Mouse (Mus musculus) forebrain, embryonic 11.5 days (tissue): ENCODE data around the gene Hoxa13. TPM values are rescaled to one million over a fixed set of nuclear protein-coding genes. Genes with fewer than 3 reads are reported as not detected.

Experiments
- ATAC-seq: fragments of 200-750 bp; cut with Nextera tagmentation; replicated peaks from 2 replicates; pipeline ENCODE4 v1.8.0; 2017; ENCODE audit warnings: moderate TSS enrichment; ENCODE audit not compliant: low FRiP score
- DNase-seq: peaks from one replicate; pipeline ENCODE4 v3.0.0-alpha.2; 2017; ENCODE audit warnings: low spot score
- H3K27ac ChIP-seq: fragments of 300-500 bp; sonication (generic); 2 replicates; pipeline ENCODE4 v1.5.1; 2014; ENCODE audit warnings: low read depth, low read length
- H3K27me3 ChIP-seq: fragments of 300-500 bp; sonication (generic); 2 replicates; pipeline ENCODE4 v1.6.1; 2014; ENCODE audit warnings: mild to moderate bottlenecking, low read length, mixed read lengths; ENCODE audit not compliant: control insufficient read depth, insufficient read depth
- H3K36me3 ChIP-seq: fragments of 300-500 bp; sonication (generic); 2 replicates; pipeline ENCODE4 v1.6.1; 2014; ENCODE audit warnings: mild to moderate bottlenecking, low read length, moderate library complexity, mixed read lengths; ENCODE audit not compliant: control insufficient read depth, insufficient read depth
- H3K4me1 ChIP-seq: fragments of 300-500 bp; sonication (generic); replicated peaks from 2 replicates; pipeline ENCODE4 v1.6.1; 2014; ENCODE audit warnings: low read length, mixed read lengths; ENCODE audit not compliant: control insufficient read depth, insufficient read depth
- H3K4me2 ChIP-seq: fragments of 300-500 bp; sonication (generic); 2 replicates; pipeline ENCODE4 v1.6.1; 2014; ENCODE audit warnings: low read depth, mild to moderate bottlenecking, low read length, moderate library complexity, mixed read lengths; ENCODE audit not compliant: severe bottlenecking
- H3K4me3 ChIP-seq: fragments of 300-500 bp; sonication (generic); 2 replicates; pipeline ENCODE4 v1.5.1; 2014; ENCODE audit warnings: low read depth, low read length
- H3K9ac ChIP-seq: fragments of 300-500 bp; sonication (generic); 2 replicates; pipeline ENCODE4 v1.6.1; 2014; ENCODE audit warnings: low read length
- H3K9me3 ChIP-seq: fragments of 300-500 bp; sonication (generic); 2 replicates; pipeline ENCODE4 v1.6.1; 2016; ENCODE audit warnings: low read length, mixed read lengths; ENCODE audit not compliant: control insufficient read depth
- WGBS: fragments of 180-500 bp; shearing (Covaris S2); extraction: QIAGEN DNeasy Blood & Tissue Kit; methylation state at CpG from one replicate; pipeline ENCODE4 v1.1.7; 2014; 5-methylcytosine and 5-hydroxymethylcytosine counted together
- polyA plus RNA-seq: library from polyadenylated mRNA; unstranded; fragments of >200 nt; fragmentation: Nextera tagmentation; extraction: Ambion mirVana; gene quantifications from 2 replicates; pipeline ENCODE4 v1.2.1, GENCODE M21; 2014

The Hoxa13 gene
- polyA plus RNA-seq, 1 experiment from 2014 or later: not detected

DNA sequence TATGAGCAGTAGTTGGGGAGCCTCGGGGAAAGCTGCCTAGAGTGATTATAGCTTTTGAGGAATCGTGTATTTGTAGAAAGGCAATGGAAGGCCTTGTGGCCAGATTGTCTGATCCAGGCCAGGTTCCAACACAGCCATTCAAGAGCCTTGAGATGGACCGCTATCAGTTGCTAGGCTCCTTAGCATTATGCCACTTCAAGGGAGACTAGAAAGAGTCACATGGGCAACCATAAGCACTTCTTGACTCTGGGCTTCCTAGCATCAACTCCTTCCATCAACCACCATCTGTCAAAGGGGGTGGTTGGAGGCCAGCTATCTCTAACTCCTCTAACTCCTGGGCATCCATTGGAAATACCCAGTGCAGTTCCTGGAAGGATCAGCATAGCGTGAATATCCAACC is 10.9 kb downstream of the Hoxa13 start:
- DNase-seq (peak; percentile 42), ATAC-seq (no peak)
- H3K4me1 ChIP-seq: peaks cover 6% of the 10 kb centered on the region; the same call in 1 of the 2 replicates
- H3K9ac ChIP-seq: no peak overlapping the region
- no peak overlapping the region for H3K4me2 ChIP-seq
- WGBS: 3% methylated on average over 4 of the region's 4 CpGs
- H3K27me3 ChIP-seq: peaks cover 95% of the 10 kb centered on the region
- no peak overlapping the region for H3K27ac ChIP-seq
- no peak overlapping the region for H3K4me3 ChIP-seq
- H3K9me3 ChIP-seq: no peaks in the 10 kb centered on the region
- no peaks in the 10 kb centered on the region for H3K36me3 ChIP-seq

- H3K4me3 ChIP-seq: no peak overlapping the region
- H3K9ac ChIP-seq: no peak overlapping the region
- no peak for DNase-seq
- peaks cover 98% of the 10 kb centered on the region for H3K27me3 ChIP-seq
- under 1% methylated on average over 16 of the region's 16 CpGs for WGBS
- no peak overlapping the region for H3K27ac ChIP-seq
- H3K4me2 ChIP-seq: no peak overlapping the region
- no peaks in the 10 kb centered on the region for H3K36me3 ChIP-seq
- H3K9me3 ChIP-seq: no peaks in the 10 kb centered on the region
- no peak for ATAC-seq
- peaks cover 6% of the 10 kb centered on the region; the same call in 1 of the 2 replicates for H3K4me1 ChIP-seq
These were observed 11.3 kb downstream of the Hoxa13 start for GRCm38 (mm10) chr6:52249415-52249738.

GRCm38 (mm10) chr6:52248638-52249414 is 11.9 kb downstream of the Hoxa13 start:
- peaks cover 98% of the 10 kb centered on the region for H3K27me3 ChIP-seq

GRCm38 (mm10) chr6:52247766-52248637 is 12.7 kb downstream of the Hoxa13 start:
- ATAC-seq: no peak
- no peak overlapping the region for H3K4me2 ChIP-seq
- no peaks in the 10 kb centered on the region for H3K36me3 ChIP-seq
- H3K4me3 ChIP-seq: no peak overlapping the region
- 2% methylated on average over 23 of the region's 23 CpGs for WGBS
- no peak overlapping the region for H3K9ac ChIP-seq
- H3K9me3 ChIP-seq: no peaks in the 10 kb centered on the region
- H3K27ac ChIP-seq: no peak overlapping the region
- DNase-seq: no peak
- peaks cover 98% of the 10 kb centered on the region for H3K27me3 ChIP-seq
- 0 out of 2 replicates have a peak, but pooled peaks cover 3% of the 10 kb centered on the region for H3K4me1 ChIP-seq

More at GRCm38 (mm10) chr6:52248638-52249414, 11.9 kb downstream of the Hoxa13 start:
- H3K4me3 ChIP-seq: no peak overlapping the region
- no peaks in the 10 kb centered on the region for H3K9me3 ChIP-seq
- ATAC-seq (no peak), DNase-seq (peak; percentile 56)
- H3K36me3 ChIP-seq: no peaks in the 10 kb centered on the region
- peaks cover 6% of the 10 kb centered on the region; the same call in 1 of the 2 replicates for H3K4me1 ChIP-seq
- no peak overlapping the region for H3K9ac ChIP-seq
- WGBS: 1% methylated on average over 27 of the region's 27 CpGs
- H3K27ac ChIP-seq: no peak overlapping the region
- no peak overlapping the region for H3K4me2 ChIP-seq

- Histone ChIP-seq H3K27me3 (peaks cover 98% of the 10 kb centered on the region), H3K4me3 (no peak overlapping the region), H3K27ac (no peak overlapping the region), H3K4me2 (no peak overlapping the region), H3K9me3 (no peaks in the 10 kb centered on the region), H3K36me3 (no peaks in the 10 kb centered on the region), H3K9ac (no peak overlapping the region), H3K4me1 (0 out of 2 replicates have a peak, but pooled peaks cover 3% of the 10 kb centered on the region)
- ATAC-seq (no peak), DNase-seq (peak; percentile 47)
- WGBS: 3% methylated on average over 3 of the region's 3 CpGs
These were observed 13.8 kb downstream of the Hoxa13 start for GRCm38 (mm10) chr6:52246916-52247315.

- Histone ChIP-seq H3K27me3 (peaks cover 98% of the 10 kb centered on the region), H3K4me3 (no peak overlapping the region), H3K9ac (no peak overlapping the region), H3K36me3 (no peaks in the 10 kb centered on the region), H3K4me2 (no peak overlapping the region), H3K27ac (no peak overlapping the region), H3K4me1 (0 out of 2 replicates have a peak, but pooled peaks cover 3% of the 10 kb centered on the region), H3K9me3 (no peaks in the 10 kb centered on the region)
- DNase-seq (peak; percentile 58), ATAC-seq (no peak)
- under 1% methylated on average over 26 of the region's 26 CpGs for WGBS
These were observed 14.3 kb downstream of the Hoxa13 start for GRCm38 (mm10) chr6:52246403-52246803.

GRCm38 (mm10) chr6:52245757-52246142 is 14.9 kb downstream of the Hoxa13 start, which contains the start of gene Hoxa11:
Gene Hoxa11, minus strand, starts transcription at chr6:52245810.
- no peak within 1 kb of the TSS for H3K4me3 ChIP-seq
- WGBS: under 1% methylated on average over 20 of the region's 20 CpGs
- no peak within 1 kb of the TSS for H3K27ac ChIP-seq
- H3K9ac ChIP-seq: no peak within 1 kb of the TSS
- DNase-seq (peak; percentile 52), ATAC-seq (no peak)
- H3K4me1 ChIP-seq: 0 out of 2 replicates have a peak, but pooled peaks cover 3% of the 10 kb centered on the region
- no peaks in the 10 kb centered on the region for H3K36me3 ChIP-seq
- H3K27me3 ChIP-seq: peaks cover 98% of the 10 kb centered on the region
- H3K4me2 ChIP-seq: no peak within 1 kb of the TSS
- no peaks in the 10 kb centered on the region for H3K9me3 ChIP-seq

GRCm38 (mm10) chr6:52245040-52245756 is 15.5 kb downstream of the Hoxa13 start:
- under 1% methylated on average over 71 of the region's 71 CpGs for WGBS
- Histone ChIP-seq H3K36me3 (no peaks in the 10 kb centered on the region), H3K27ac (no peak overlapping the region), H3K4me3 (no peak overlapping the region), H3K9me3 (no peaks in the 10 kb centered on the region), H3K27me3 (peaks cover 99% of the 10 kb centered on the region), H3K9ac (no peak overlapping the region), H3K4me2 (no peak overlapping the region), H3K4me1 (0 out of 2 replicates have a peak, but pooled peaks cover 3% of the 10 kb centered on the region)
- no peak for ATAC-seq
- DNase-seq: peak; percentile 71
